In the genomic region with DNA sequence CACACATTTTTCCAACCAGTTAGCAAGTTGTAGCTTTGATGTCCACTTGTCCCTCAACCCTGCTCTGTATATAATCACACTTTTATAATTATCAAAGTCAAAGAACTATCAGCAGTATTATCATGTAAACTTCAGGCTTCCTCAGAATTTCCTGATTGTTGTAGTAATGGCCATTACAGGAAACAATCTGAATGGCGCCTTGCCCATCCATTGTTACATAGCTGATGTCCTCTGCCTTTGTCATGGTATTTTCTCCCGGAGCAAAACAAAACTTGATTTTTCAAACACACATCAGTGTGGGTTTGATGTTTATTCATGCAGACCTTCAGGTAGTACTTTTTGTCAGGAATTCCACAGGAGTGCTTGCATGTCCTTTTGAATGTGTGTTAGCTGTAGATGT, we compare ENCODE assay signal across 15 mouse cellular contexts. TPM values are rescaled to one million over a fixed set of nuclear protein-coding genes. Genes with fewer than 3 reads are reported as not detected.
DNase-seq lines count a peak whose midpoint lies in the region.
"Had no signal": no experiment of that assay in that cellular context is flagged by ENCODE, and none has a peak within 500 bp of the region (broad histone marks: within the 10 kb centered on the region; RNA-seq: fewer than 3 reads in every experiment).

No protein-coding gene starts in this region.

- intact Hi-C loops in heart, postnatal 36 days (cut with DNase I): no loop called here

- peak; percentile 6 for DNase-seq in gastrocnemius, postnatal 10 days
- DNase-seq in gastrocnemius, postnatal 4 days (ENCODE audit: low spot score in 2 of 2): no peak
- peak; percentile 4 for DNase-seq in kidney, postnatal 14 days
- DNase-seq in kidney, postnatal 4 days: no peak
- DNase-seq in ES-CJ7 (ENCODE audit: low read depth, low spot score): peak; percentile 5
- DNase-seq in heart, postnatal 36 days: peak; percentile 3 to 31
- DNase-seq in frontal cortex, postnatal 25 days (ENCODE audit: low spot score in 2 of 2): no peak
- DNase-seq: adrenal gland, postnatal 36 days; cerebellum, adult 9-10 months; gastrocnemius, postnatal 25 days; left cerebral cortex, postnatal 4 days; thymus, adult 18-20 months; thymus, postnatal 36 days had no signal

RNA-seq across cellular contexts. Expression of a gene that starts 4.9 kb away (rescaled TPM):
- under 1 TPM; 0.23 TPM for total RNA-seq in gastrocnemius, postnatal 10 days (2021)
- under 1 TPM; 0.15 to 0.18 TPM for total RNA-seq in gastrocnemius, postnatal 4 days (2021)
- 1 to 10 TPM in 1 of 2 experiments, under 1 TPM in 1; 0.50 to 1.2 TPM for total RNA-seq in heart, postnatal 36 days (2021)
- total RNA-seq: common myeloid progenitor, adult 5-6 weeks; megakaryocyte progenitor cell, adult 5-6 weeks had no signal

RNA-seq across cellular contexts. Expression of a gene that starts 32.4 kb away (rescaled TPM):
- 1 to 10 TPM; 1.2 to 1.3 TPM for total RNA-seq in gastrocnemius, postnatal 10 days (2021)
- total RNA-seq in gastrocnemius, postnatal 4 days (2021): 1 to 10 TPM; 2.9 to 3.5 TPM
- total RNA-seq in heart, postnatal 36 days (2021): under 1 TPM; 0.16 to 0.36 TPM
- total RNA-seq: common myeloid progenitor, adult 5-6 weeks; megakaryocyte progenitor cell, adult 5-6 weeks had no signal

Comparison
In these comparisons a context has a peak if more than half of its experiments do, and no peak if none do; other contexts are left out.
1. DNase-seq: peak in gastrocnemius, postnatal 10 days (single experiment), kidney, postnatal 14 days (single experiment), ES-CJ7 (single experiment) and heart, postnatal 36 days (2 of 2); none in gastrocnemius, postnatal 4 days (0 of 2), kidney, postnatal 4 days (0 of 2) and frontal cortex, postnatal 25 days (0 of 2).